Mouse (Mus musculus): Measurements from ENCODE around the gene Trim28. TPM values are rescaled to one million over a fixed set of nuclear protein-coding genes. Genes with fewer than 3 reads are reported as not detected.
"Not testable (repeated sequence)": the region's sequence is repeated elsewhere in the genome, so short reads cannot be mapped to it uniquely, and the experiment has no call there.

Gene Trim28
- polyA plus RNA-seq, 1 experiment from 2014 or later, result 346 TPM

DNA sequence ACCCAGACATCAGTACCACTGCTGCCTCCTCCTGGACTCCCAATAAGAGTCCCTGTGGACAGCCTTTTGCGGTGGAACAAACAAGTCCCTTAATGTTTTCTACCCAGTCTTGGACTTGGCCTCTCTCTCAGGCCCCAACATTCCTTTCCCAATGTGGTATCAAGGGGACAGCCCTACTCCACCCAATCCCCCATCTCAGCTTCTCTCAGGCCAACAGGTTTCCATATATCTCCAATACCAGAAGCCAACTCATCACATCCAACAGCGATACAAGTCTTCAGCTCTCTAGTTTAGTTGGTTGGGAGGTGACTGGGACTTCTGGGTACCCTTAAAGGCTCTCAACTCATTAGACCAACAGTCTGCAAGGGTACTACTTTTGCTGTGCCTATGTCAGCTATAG lies 54.6 kb downstream of the Trim28 start:
- Histone ChIP-seq H3K27ac (ENCODE audit: low read depth, low read length) (no peak overlapping the region), H3K4me2 (peak overlapping the region; percentile 79), H3K4me3 (ENCODE audit: low read depth, low read length) (peak overlapping the region; percentile 70; the same call in 1 of the 2 replicates), H3K9ac (ENCODE audit: low read depth, low read length) (peak overlapping the region; percentile 75), H3K9me3 (ENCODE audit: control insufficient read depth, low read length) (no peaks in the 10 kb centered on the region), H3K36me3 (ENCODE audit: control insufficient read depth, insufficient read depth, low read length) (0 out of 2 replicates have a peak, but pooled peaks cover 2% of the 10 kb centered on the region), H3K27me3 (replicated peaks; ENCODE audit: control insufficient read depth, insufficient read depth, low read length) (no peaks in the 10 kb centered on the region), H3K4me1 (replicated peaks; ENCODE audit: control insufficient read depth, insufficient read depth, low read length) (0 out of 2 replicates have a peak, but pooled peaks cover 3% of the 10 kb centered on the region)
- ATAC-seq (replicated peaks; ENCODE audit: low FRiP score) (no peak), DNase-seq (ENCODE audit: low spot score) (no peak)
- 84% methylated on average over 2 of the region's 2 CpGs for WGBS

DNA sequence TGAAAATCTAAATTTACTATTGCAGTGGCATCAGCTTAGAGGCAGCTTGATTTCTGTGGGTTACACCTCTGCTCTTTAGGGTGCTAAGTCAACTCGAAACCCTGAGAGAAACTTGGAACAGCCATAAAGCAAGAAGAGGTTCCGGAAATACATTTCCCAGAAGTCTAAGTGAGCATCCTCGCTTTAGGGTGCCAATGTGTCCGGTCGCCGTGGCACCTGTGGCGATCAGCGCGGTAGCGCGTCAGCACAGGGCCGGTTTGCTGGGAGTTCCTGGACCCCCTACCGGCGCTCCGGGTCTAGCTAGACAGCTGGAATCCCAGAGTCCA lies 55.0 kb downstream of the Trim28 start:
- 5% methylated on average over 15 of the region's 15 CpGs for WGBS
- Histone ChIP-seq H3K4me2 (peak overlapping the region; percentile 79), H3K9me3 (ENCODE audit: control insufficient read depth, low read length) (no peaks in the 10 kb centered on the region), H3K9ac (ENCODE audit: low read depth, low read length) (peak overlapping the region; percentile 75), H3K36me3 (ENCODE audit: control insufficient read depth, insufficient read depth, low read length) (0 out of 2 replicates have a peak, but pooled peaks cover 2% of the 10 kb centered on the region), H3K4me1 (replicated peaks; ENCODE audit: control insufficient read depth, insufficient read depth, low read length) (0 out of 2 replicates have a peak, but pooled peaks cover 3% of the 10 kb centered on the region), H3K27ac (ENCODE audit: low read depth, low read length) (peak overlapping the region; percentile 35; the same call in 1 of the 2 replicates), H3K4me3 (ENCODE audit: low read depth, low read length) (peak overlapping the region; percentile 70), H3K27me3 (replicated peaks; ENCODE audit: control insufficient read depth, insufficient read depth, low read length) (no peaks in the 10 kb centered on the region)
- ATAC-seq (replicated peaks; ENCODE audit: low FRiP score) (no peak), DNase-seq (ENCODE audit: low spot score) (no peak)

DNA sequence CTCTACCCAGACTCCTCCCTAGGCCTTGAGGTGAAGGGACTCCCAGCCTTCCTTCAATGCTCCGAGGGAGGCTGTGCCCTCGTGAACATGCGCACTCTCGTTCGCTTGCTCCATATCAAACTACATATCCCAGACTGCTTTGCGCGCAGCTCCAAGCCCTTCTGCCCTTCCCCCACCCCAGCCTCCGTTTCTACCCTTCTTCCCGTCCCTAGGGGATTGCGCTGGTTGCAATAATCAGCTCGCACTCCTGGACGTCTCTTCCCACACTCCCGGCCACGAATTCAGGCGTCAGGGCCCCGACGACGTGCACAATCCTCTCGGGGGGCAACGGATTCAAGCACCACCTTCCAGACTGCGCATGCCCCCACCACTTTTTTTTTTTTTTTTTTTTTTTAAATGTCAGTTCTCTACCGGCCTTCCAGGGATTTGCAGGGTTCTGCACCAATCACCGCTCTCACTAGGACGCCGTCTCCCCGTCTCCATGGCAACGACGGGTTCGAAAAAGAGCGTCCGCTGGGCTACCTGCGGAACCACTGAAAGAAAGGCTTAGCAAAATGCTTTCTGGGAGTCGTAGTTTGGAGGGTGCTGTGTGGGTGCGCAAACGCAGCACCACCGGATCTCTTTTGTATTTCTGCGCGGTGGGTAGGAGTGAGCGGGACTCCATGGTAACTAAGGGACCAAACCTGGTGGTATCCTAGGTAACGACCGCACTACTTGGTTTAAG lies 55.5 kb downstream of the Trim28 start, which contains the start of gene Mzf1:
Gene Mzf1 (minus strand): TSS at position 478 of the 724 bp plus-strand sequence.
- Histone ChIP-seq H3K9me3 (ENCODE audit: control insufficient read depth, low read length) (no peaks in the 10 kb centered on the region), H3K4me2 (peak within 1 kb of the TSS; percentile 79), H3K36me3 (ENCODE audit: control insufficient read depth, insufficient read depth, low read length) (0 out of 2 replicates have a peak, but pooled peaks cover 2% of the 10 kb centered on the region), H3K27ac (ENCODE audit: low read depth, low read length) (peak within 1 kb of the TSS; percentile 64; the same call in 1 of the 2 replicates), H3K27me3 (replicated peaks; ENCODE audit: control insufficient read depth, insufficient read depth, low read length) (no peaks in the 10 kb centered on the region), H3K9ac (ENCODE audit: low read depth, low read length) (peak within 1 kb of the TSS; percentile 75), H3K4me3 (ENCODE audit: low read depth, low read length) (peak within 1 kb of the TSS; percentile 70), H3K4me1 (replicated peaks; ENCODE audit: control insufficient read depth, insufficient read depth, low read length) (0 out of 2 replicates have a peak, but pooled peaks cover 3% of the 10 kb centered on the region)
- under 1% methylated on average over 41 of the region's 41 CpGs for WGBS
- DNase-seq (ENCODE audit: low spot score) (peak; percentile 92), ATAC-seq (replicated peaks; ENCODE audit: low FRiP score) (peak; percentile 90)

DNA sequence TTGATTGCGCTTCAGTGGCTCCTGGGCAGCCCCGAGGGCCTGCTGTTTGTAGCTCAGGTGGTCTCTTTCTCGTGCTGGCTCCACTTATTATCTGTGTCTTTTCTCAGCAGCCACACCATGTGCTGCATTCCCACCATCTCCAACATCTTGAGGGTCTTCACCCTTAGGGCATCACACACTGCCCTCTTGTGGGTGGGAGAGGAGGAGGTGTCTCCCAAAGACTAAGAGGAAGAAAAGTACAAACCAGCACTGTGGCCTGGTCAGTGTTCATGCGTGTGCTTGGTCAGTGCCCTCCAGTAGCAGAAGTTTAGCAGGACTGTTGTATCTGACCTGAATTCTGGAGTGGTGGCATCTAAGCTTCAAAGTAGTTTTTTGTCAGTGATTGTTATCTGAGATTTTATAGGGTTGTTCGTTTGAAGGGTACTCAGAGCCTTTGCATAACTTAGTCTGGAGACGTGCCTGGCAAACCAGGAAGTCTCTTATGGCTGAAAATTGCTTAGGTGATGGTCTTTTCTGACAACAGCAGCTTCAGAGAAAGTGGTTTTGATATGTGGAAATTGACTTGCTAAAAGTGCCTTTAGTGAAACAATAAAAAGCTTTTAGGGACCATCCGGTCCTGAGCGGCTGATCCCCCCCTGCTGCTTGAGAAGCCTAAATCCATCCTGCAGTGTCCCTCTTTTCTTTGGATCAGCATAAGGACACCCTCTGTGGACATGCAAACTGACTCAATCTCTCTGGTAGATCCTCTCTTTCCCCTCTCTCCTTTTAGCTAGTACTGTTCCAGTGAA lies 58.2 kb downstream of the Trim28 start:
- ATAC-seq (replicated peaks; ENCODE audit: low FRiP score) (no peak), DNase-seq (ENCODE audit: low spot score) (no peak)
- Histone ChIP-seq H3K9me3 (ENCODE audit: control insufficient read depth, low read length) (no peaks in the 10 kb centered on the region), H3K9ac (ENCODE audit: low read depth, low read length) (no peak overlapping the region), H3K27ac (ENCODE audit: low read depth, low read length) (no peak overlapping the region), H3K4me3 (ENCODE audit: low read depth, low read length) (no peak overlapping the region), H3K4me2 (no peak overlapping the region), H3K27me3 (replicated peaks; ENCODE audit: control insufficient read depth, insufficient read depth, low read length) (no peaks in the 10 kb centered on the region), H3K36me3 (ENCODE audit: control insufficient read depth, insufficient read depth, low read length) (0 out of 2 replicates have a peak, but pooled peaks cover 2% of the 10 kb centered on the region), H3K4me1 (replicated peaks; ENCODE audit: control insufficient read depth, insufficient read depth, low read length) (0 out of 2 replicates have a peak, but pooled peaks cover 3% of the 10 kb centered on the region)
- 64% methylated on average over 8 of the region's 8 CpGs for WGBS

DNA sequence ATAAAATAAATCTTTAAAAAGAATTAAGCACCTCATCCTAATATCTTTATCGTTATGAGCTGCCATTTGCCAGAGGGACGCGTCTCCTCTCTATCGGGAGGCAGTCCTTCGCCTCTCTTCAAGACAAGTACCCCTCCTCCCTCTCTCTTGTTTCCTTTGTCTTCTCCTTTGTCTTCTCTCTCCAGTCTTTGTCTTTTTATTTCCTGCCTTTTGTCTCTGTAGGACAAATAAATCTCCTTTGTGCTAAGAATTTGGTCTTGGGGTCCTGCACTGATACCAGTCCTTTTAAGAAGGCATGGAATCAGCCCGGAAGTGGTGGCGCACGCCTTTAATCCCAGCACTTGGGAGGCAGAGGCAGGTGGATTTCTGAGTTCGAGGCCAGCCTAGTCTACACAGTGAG lies 60.6 kb downstream of the Trim28 start:
- DNase-seq (ENCODE audit: low spot score) (no peak), ATAC-seq (replicated peaks; ENCODE audit: low FRiP score) (no peak)
- H3K4me2 ChIP-seq, result no peak overlapping the region
- no peaks in the 10 kb centered on the region for H3K36me3 ChIP-seq (ENCODE audit: control insufficient read depth, insufficient read depth, low read length)
- no peak overlapping the region for H3K27ac ChIP-seq (ENCODE audit: low read depth, low read length)
- H3K4me3 ChIP-seq (ENCODE audit: low read depth, low read length), result no peak overlapping the region
- WGBS, result 87% methylated on average over 9 of the region's 9 CpGs
- no peak overlapping the region for H3K9ac ChIP-seq (ENCODE audit: low read depth, low read length)
- 0 out of 2 replicates have a peak, but pooled peaks cover 3% of the 10 kb centered on the region for H3K4me1 ChIP-seq (replicated peaks; ENCODE audit: control insufficient read depth, insufficient read depth, low read length)
- no peaks in the 10 kb centered on the region for H3K27me3 ChIP-seq (replicated peaks; ENCODE audit: control insufficient read depth, insufficient read depth, low read length)
- H3K9me3 ChIP-seq (ENCODE audit: control insufficient read depth, low read length), result peaks cover under 1% of the 10 kb centered on the region; the same call in 1 of the 2 replicates

DNA sequence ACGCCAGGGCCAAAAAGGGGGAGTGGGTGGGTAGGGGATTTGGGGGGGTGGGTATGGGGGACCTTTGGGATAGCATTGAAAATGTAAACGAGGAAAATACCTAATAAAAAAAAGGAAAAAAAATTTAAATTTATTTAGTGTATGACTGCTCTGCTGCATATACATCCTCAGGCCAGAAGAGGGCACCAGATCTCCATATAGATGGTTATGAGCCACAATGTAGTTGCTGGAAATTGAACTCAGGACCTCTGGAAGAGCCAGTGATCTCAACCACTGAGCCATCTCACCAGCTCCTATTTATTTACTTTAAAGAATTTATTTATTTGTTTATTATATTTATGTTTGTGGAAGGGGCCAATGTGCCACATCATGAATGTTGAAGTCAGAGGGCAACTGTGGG lies 64.5 kb downstream of the Trim28 start:
- H3K36me3 ChIP-seq (ENCODE audit: control insufficient read depth, insufficient read depth, low read length); H3K9me3 ChIP-seq (ENCODE audit: control insufficient read depth, low read length); H3K4me3 ChIP-seq (ENCODE audit: low read depth, low read length); H3K27me3 ChIP-seq (replicated peaks; ENCODE audit: control insufficient read depth, insufficient read depth, low read length); DNase-seq (ENCODE audit: low spot score); H3K27ac ChIP-seq (ENCODE audit: low read depth, low read length); H3K4me1 ChIP-seq (replicated peaks; ENCODE audit: control insufficient read depth, insufficient read depth, low read length); H3K9ac ChIP-seq (ENCODE audit: low read depth, low read length); H3K4me2 ChIP-seq; ATAC-seq (replicated peaks; ENCODE audit: low FRiP score): not testable (repeated sequence)
- 63% methylated on average over 2 of the region's 2 CpGs for WGBS

DNA sequence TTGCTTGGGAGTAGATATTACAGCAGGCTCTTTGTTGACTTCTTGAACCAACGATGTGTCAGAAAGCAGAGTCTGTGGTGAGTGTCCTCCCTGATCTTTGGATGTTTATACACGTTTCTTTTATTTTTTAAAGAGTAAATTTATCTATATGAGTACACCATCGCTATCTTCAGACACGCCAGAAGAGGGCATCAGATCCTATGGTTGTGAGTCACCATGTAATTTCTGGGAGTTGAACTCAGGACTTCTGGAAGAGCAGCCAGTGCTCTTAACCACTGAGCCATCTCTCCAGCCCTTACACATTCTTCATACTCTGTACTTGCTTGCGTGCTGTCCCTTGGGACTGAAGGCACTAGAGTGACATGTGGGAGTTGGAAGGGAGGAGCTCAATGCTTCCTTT lies 73.4 kb downstream of the Trim28 start:
- DNase-seq (ENCODE audit: low spot score), result no peak
- Histone ChIP-seq H3K4me1 (replicated peaks; ENCODE audit: control insufficient read depth, insufficient read depth, low read length) (no peaks in the 10 kb centered on the region), H3K36me3 (ENCODE audit: control insufficient read depth, insufficient read depth, low read length) (no peaks in the 10 kb centered on the region), H3K4me2 (no peak overlapping the region), H3K4me3 (ENCODE audit: low read depth, low read length) (no peak overlapping the region), H3K27me3 (replicated peaks; ENCODE audit: control insufficient read depth, insufficient read depth, low read length) (no peaks in the 10 kb centered on the region), H3K9me3 (ENCODE audit: control insufficient read depth, low read length) (no peaks in the 10 kb centered on the region), H3K27ac (ENCODE audit: low read depth, low read length) (no peak overlapping the region), H3K9ac (ENCODE audit: low read depth, low read length) (no peak overlapping the region)
- 45% methylated on average over 5 of the region's 5 CpGs for WGBS
- no peak for ATAC-seq (replicated peaks; ENCODE audit: low FRiP score)

All from liver, embryonic 11.5 days (tissue).